Mouse (Mus musculus): ENCODE data around the gene Cmss1. TPM values are rescaled to one million over a fixed set of nuclear protein-coding genes. Genes with fewer than 3 reads are reported as not detected.
"Not testable (repeated sequence)": the region's sequence is repeated elsewhere in the genome, so short reads cannot be mapped to it uniquely, and the experiment has no call there.

Cmss1 gene
- total RNA-seq, 2 experiments from 2014 or later, result 19.3 to 21.9 TPM

- DNase-seq, result no peak
- intact Hi-C loops (cut with DNase I; ENCODE audit: low total_unique reads), result no loop called here
Measured at GRCm38 (mm10) chr16:57403825-57404224, 202.8 kb downstream of the Cmss1 start.

GRCm38 (mm10) chr16:57402910-57403309 is 203.8 kb downstream of the Cmss1 start:
- DNase-seq, result no peak
- intact Hi-C loops (cut with DNase I; ENCODE audit: low total_unique reads), result no loop called here

GRCm38 (mm10) chr16:57401702-57402101 is 205.0 kb downstream of the Cmss1 start:
- DNase-seq, result no peak
- intact Hi-C loops (cut with DNase I; ENCODE audit: low total_unique reads), result loop anchor here (2.0 kb wide), 1 partner anchor 159 kb away; no protein-coding TSS in a partner anchor

- no peak for DNase-seq
- intact Hi-C loops (cut with DNase I; ENCODE audit: low total_unique reads), result no loop called here
Measured at GRCm38 (mm10) chr16:57399566-57399965, 207.1 kb downstream of the Cmss1 start.

GRCm38 (mm10) chr16:57398387-57399214 is 208.1 kb downstream of the Cmss1 start:
- intact Hi-C loops (cut with DNase I; ENCODE audit: low total_unique reads), result no loop called here
- DNase-seq, result peak; percentile 71

- intact Hi-C loops (cut with DNase I; ENCODE audit: low total_unique reads), result no loop called here
- DNase-seq, result no peak
Measured at GRCm38 (mm10) chr16:57397845-57398244, 208.8 kb downstream of the Cmss1 start.

GRCm38 (mm10) chr16:57396249-57396648 is 210.4 kb downstream of the Cmss1 start:
- intact Hi-C loops (cut with DNase I; ENCODE audit: low total_unique reads), result no loop called here
- no peak for DNase-seq

- intact Hi-C loops (cut with DNase I; ENCODE audit: low total_unique reads), result no loop called here
- peak; percentile 36 for DNase-seq
Measured at GRCm38 (mm10) chr16:57393161-57393560, 213.5 kb downstream of the Cmss1 start.

GRCm38 (mm10) chr16:57392461-57392860 is 214.2 kb downstream of the Cmss1 start:
- no peak for DNase-seq
- intact Hi-C loops (cut with DNase I; ENCODE audit: low total_unique reads), result no loop called here

- intact Hi-C loops (cut with DNase I; ENCODE audit: low total_unique reads); DNase-seq: not testable (repeated sequence)
Measured at GRCm38 (mm10) chr16:57391171-57391570, 215.5 kb downstream of the Cmss1 start.

GRCm38 (mm10) chr16:57389566-57390251 is 217.0 kb downstream of the Cmss1 start:
- intact Hi-C loops (cut with DNase I; ENCODE audit: low total_unique reads), result no loop called here

GRCm38 (mm10) chr16:57384274-57384673 is 222.4 kb downstream of the Cmss1 start:
- intact Hi-C loops (cut with DNase I; ENCODE audit: low total_unique reads), result no loop called here
- no peak for DNase-seq

More at GRCm38 (mm10) chr16:57389566-57390251, 217.0 kb downstream of the Cmss1 start:
- DNase-seq, result no peak

GRCm38 (mm10) chr16:57383266-57383971 is 223.2 kb downstream of the Cmss1 start:
- no peak for DNase-seq
- intact Hi-C loops (cut with DNase I; ENCODE audit: low total_unique reads), result no loop called here

GRCm38 (mm10) chr16:57378631-57379330 is 227.9 kb downstream of the Cmss1 start:
- DNase-seq, result no peak
- intact Hi-C loops (cut with DNase I; ENCODE audit: low total_unique reads), result no loop called here

GRCm38 (mm10) chr16:57375248-57375837 is 231.3 kb downstream of the Cmss1 start:
- intact Hi-C loops (cut with DNase I; ENCODE audit: low total_unique reads), result no loop called here
- DNase-seq, result no peak

- no peak for DNase-seq
- intact Hi-C loops (cut with DNase I; ENCODE audit: low total_unique reads), result no loop called here
Measured at GRCm38 (mm10) chr16:57372156-57372555, 234.5 kb downstream of the Cmss1 start.

GRCm38 (mm10) chr16:57369846-57370496 is 236.7 kb downstream of the Cmss1 start:
- DNase-seq, result peak; percentile 48
- intact Hi-C loops (cut with DNase I; ENCODE audit: low total_unique reads), result no loop called here

GRCm38 (mm10) chr16:57366941-57367694 is 239.5 kb downstream of the Cmss1 start:
- no peak for DNase-seq
- intact Hi-C loops (cut with DNase I; ENCODE audit: low total_unique reads), result no loop called here

Measured in gastrocnemius, postnatal 14 days (tissue).